Mouse (Mus musculus): ENCODE results near the gene Clrn2. TPM values are rescaled to one million over a fixed set of nuclear protein-coding genes. Genes with fewer than 3 reads are reported as not detected.
"Not testable (repeated sequence)": the region's sequence is repeated elsewhere in the genome, so short reads cannot be mapped to it uniquely, and the experiment has no call there.

Gene Clrn2
- total and polyA plus RNA-seq, 3 experiments = 0.33 TPM; not detected in 2

GRCm38 (mm10) chr5:45421881-45422844, 31.4 kb upstream of the Clrn2 start:
- ATAC-seq (ENCODE audit: extremely low read depth, insufficient number of reproducible peaks, low FRiP score, poor library complexity, severe bottlenecking) (no peak), DNase-seq (ENCODE audit: low spot score) (no peak)
- H3K4me1 ChIP-seq (ENCODE audit: insufficient read depth, low read depth, low read length) = peaks cover 10% of the 10 kb centered on the region; the same call in 1 of the 2 replicates
- H3K4me3 ChIP-seq (ENCODE audit: low read depth, low read length) = no peak overlapping the region
- TF ChIP-seq CTCF (IDR thresholded peaks at IDR 0.05; ENCODE audit: low read depth, low read length) (no peak), GATA1 (IDR thresholded peaks at IDR 0.05; ENCODE audit: borderline replicate concordance, low read length) (no peak), GATA2 (IDR thresholded peaks at IDR 0.05; ENCODE audit: borderline replicate concordance, low read depth, low read length) (no peak), POLR2AphosphoS5 (IDR thresholded peaks at IDR 0.05; ENCODE audit: insufficient replicate concordance, low read depth, low read length) (no peak), TAL1 (conservative IDR thresholded peaks at IDR 0.05; ENCODE audit: low read depth, low read length) (no peak)
- no peaks in the 10 kb centered on the region for H3K9me3 ChIP-seq (replicated peaks)
- no peaks in the 10 kb centered on the region for H3K27me3 ChIP-seq (ENCODE audit: insufficient read depth, low read length)
- H3K36me3 ChIP-seq (replicated peaks) = no peaks in the 10 kb centered on the region

GRCm38 (mm10) chr5:45424021-45424886, 29.3 kb upstream of the Clrn2 start:
- ATAC-seq (ENCODE audit: extremely low read depth, insufficient number of reproducible peaks, low FRiP score, poor library complexity, severe bottlenecking) (no peak), DNase-seq (ENCODE audit: low spot score) (no peak)
- H3K36me3 ChIP-seq (replicated peaks) = no peaks in the 10 kb centered on the region
- H3K4me1 ChIP-seq (ENCODE audit: insufficient read depth, low read depth, low read length) = peaks cover 10% of the 10 kb centered on the region; the same call in 1 of the 2 replicates
- TF ChIP-seq TAL1 (conservative IDR thresholded peaks at IDR 0.05; ENCODE audit: low read depth, low read length) (no peak), CTCF (IDR thresholded peaks at IDR 0.05; ENCODE audit: low read depth, low read length) (no peak), POLR2AphosphoS5 (IDR thresholded peaks at IDR 0.05; ENCODE audit: insufficient replicate concordance, low read depth, low read length) (no peak), GATA2 (IDR thresholded peaks at IDR 0.05; ENCODE audit: borderline replicate concordance, low read depth, low read length) (no peak), GATA1 (IDR thresholded peaks at IDR 0.05; ENCODE audit: borderline replicate concordance, low read length) (no peak)
- no peak overlapping the region for H3K4me3 ChIP-seq (ENCODE audit: low read depth, low read length)
- no peaks in the 10 kb centered on the region for H3K9me3 ChIP-seq (replicated peaks)
- no peaks in the 10 kb centered on the region for H3K27me3 ChIP-seq (ENCODE audit: insufficient read depth, low read length)

GRCm38 (mm10) chr5:45425771-45426170, 27.8 kb upstream of the Clrn2 start:
- not testable (repeated sequence) for H3K9me3 ChIP-seq (replicated peaks); ATAC-seq (ENCODE audit: extremely low read depth, insufficient number of reproducible peaks, low FRiP score, poor library complexity, severe bottlenecking); H3K27me3 ChIP-seq (ENCODE audit: insufficient read depth, low read length); H3K4me3 ChIP-seq (ENCODE audit: low read depth, low read length); H3K4me1 ChIP-seq (ENCODE audit: insufficient read depth, low read depth, low read length); DNase-seq (ENCODE audit: low spot score); H3K36me3 ChIP-seq (replicated peaks)

- H3K4me3 ChIP-seq (ENCODE audit: low read depth, low read length) = no peak overlapping the region
- H3K36me3 ChIP-seq (replicated peaks) = peaks cover 7% of the 10 kb centered on the region
- peaks cover 5% of the 10 kb centered on the region; the same call in 1 of the 2 replicates for H3K4me1 ChIP-seq (ENCODE audit: insufficient read depth, low read depth, low read length)
- ATAC-seq (ENCODE audit: extremely low read depth, insufficient number of reproducible peaks, low FRiP score, poor library complexity, severe bottlenecking) = no peak
- no peaks in the 10 kb centered on the region for H3K9me3 ChIP-seq (replicated peaks)
- DNase-seq (ENCODE audit: low spot score) = no peak
- no peaks in the 10 kb centered on the region for H3K27me3 ChIP-seq (ENCODE audit: insufficient read depth, low read length)
- TF ChIP-seq GATA2 (IDR thresholded peaks at IDR 0.05; ENCODE audit: borderline replicate concordance, low read depth, low read length) (no peak), TAL1 (conservative IDR thresholded peaks at IDR 0.05; ENCODE audit: low read depth, low read length) (no peak), GATA1 (IDR thresholded peaks at IDR 0.05; ENCODE audit: borderline replicate concordance, low read length) (no peak), POLR2AphosphoS5 (IDR thresholded peaks at IDR 0.05; ENCODE audit: insufficient replicate concordance, low read depth, low read length) (no peak), CTCF (IDR thresholded peaks at IDR 0.05; ENCODE audit: low read depth, low read length) (no peak)
Observed at GRCm38 (mm10) chr5:45426416-45427034, 27.0 kb upstream of the Clrn2 start.

GRCm38 (mm10) chr5:45427891-45428290, 25.7 kb upstream of the Clrn2 start:
- Histone ChIP-seq H3K27me3 (ENCODE audit: insufficient read depth, low read length) (no peaks in the 10 kb centered on the region), H3K4me3 (ENCODE audit: low read depth, low read length) (no peak overlapping the region), H3K36me3 (replicated peaks) (peaks cover 16% of the 10 kb centered on the region), H3K9me3 (replicated peaks) (no peaks in the 10 kb centered on the region), H3K4me1 (ENCODE audit: insufficient read depth, low read depth, low read length) (no peaks in the 10 kb centered on the region; the same call in 1 of the 2 replicates)
- ATAC-seq (ENCODE audit: extremely low read depth, insufficient number of reproducible peaks, low FRiP score, poor library complexity, severe bottlenecking) = no peak
- TF ChIP-seq GATA2 (IDR thresholded peaks at IDR 0.05; ENCODE audit: borderline replicate concordance, low read depth, low read length) = no peak
- TF ChIP-seq CTCF (IDR thresholded peaks at IDR 0.05; ENCODE audit: low read depth, low read length) = no peak
- TF ChIP-seq POLR2AphosphoS5 (IDR thresholded peaks at IDR 0.05; ENCODE audit: insufficient replicate concordance, low read depth, low read length) = no peak
- no peak for TF ChIP-seq TAL1 (conservative IDR thresholded peaks at IDR 0.05; ENCODE audit: low read depth, low read length)
- DNase-seq (ENCODE audit: low spot score) = no peak

Measured in G1E (cell line).